Mouse (Mus musculus) ES-Bruce4 (cell line): ENCODE results near the gene Ajm1. TPM values are rescaled to one million over a fixed set of nuclear protein-coding genes. Genes with fewer than 3 reads are reported as not detected.

ENCODE experiments used
- H3K27ac ChIP-seq: 2 replicates; pipeline ENCODE4 v1.5.1; 2012; ENCODE audit warnings: low read length, inconsistent platforms; ENCODE audit not compliant: insufficient read depth
- H3K27me3 ChIP-seq: 2 replicates; pipeline ENCODE4 v1.6.1; 2012; ENCODE audit warnings: mild to moderate bottlenecking, low read length, inconsistent platforms; ENCODE audit not compliant: control insufficient read depth, poor library complexity, insufficient read depth, severe bottlenecking
- H3K36me3 ChIP-seq: 2 replicates; pipeline ENCODE4 v1.6.1; 2012; ENCODE audit warnings: inconsistent platforms, mild to moderate bottlenecking, low read length, moderate library complexity; ENCODE audit not compliant: control insufficient read depth, poor library complexity, insufficient read depth, severe bottlenecking
- H3K4me1 ChIP-seq: one replicate; pipeline ENCODE4 v1.8.1; 2011; ENCODE audit warnings: low read length; ENCODE audit not compliant: control insufficient read depth, insufficient read depth
- H3K4me3 ChIP-seq: 2 replicates; pipeline ENCODE4 v1.5.1; 2011; ENCODE audit warnings: low read depth, mild to moderate bottlenecking, low read length
- H3K9ac ChIP-seq: 2 replicates; pipeline ENCODE4 v1.6.1; 2012; ENCODE audit warnings: low read depth, mild to moderate bottlenecking, inconsistent platforms; ENCODE audit not compliant: poor library complexity, severe bottlenecking
- H3K9me3 ChIP-seq: replicated peaks from 2 replicates; pipeline ENCODE4 v1.6.1; 2012; ENCODE audit warnings: mild to moderate bottlenecking, low read length, inconsistent platforms; ENCODE audit not compliant: control insufficient read depth, poor library complexity, insufficient read depth, severe bottlenecking
- CTCF ChIP-seq: IDR thresholded peaks from one replicate; pipeline ENCODE4 v1.8.1; 2011; ENCODE audit warnings: low read depth, low read length
- EP300 ChIP-seq: IDR thresholded peaks from 2 replicates; pipeline ENCODE4 v1.6.1; 2011; ENCODE audit warnings: low read depth, low read length; ENCODE audit not compliant: insufficient read depth
- POLR2A ChIP-seq: IDR thresholded peaks from one replicate; pipeline ENCODE4 v1.8.1; 2011; ENCODE audit warnings: low read length; ENCODE audit not compliant: insufficient read depth
- polyA plus RNA-seq: library from polyadenylated mRNA; stranded (reverse); fragments of >200 nt; gene quantifications from 2 replicates; pipeline ENCODE4 v1.2.4, GENCODE M21; 2011; ENCODE audit warnings: low read depth; ENCODE audit not compliant: missing spikeins, insufficient read depth, insufficient read length

Ajm1 gene
- polyA plus RNA-seq, result 0.55 and 0.70 TPM in 2 replicates

GRCm38 (mm10) chr2:25581294-25581864, at the start of gene Ajm1:
Gene Ajm1, minus strand, starts transcription at chr2:25581757.
- H3K9ac ChIP-seq, result no peak within 1 kb of the TSS

GRCm38 (mm10) chr2:25628738-25629137, 47.2 kb upstream of the Ajm1 start:
- no peak overlapping the region for H3K4me3 ChIP-seq
- H3K27ac ChIP-seq, result no peak overlapping the region
- H3K4me1 ChIP-seq, result no peaks in the 10 kb centered on the region
- H3K9ac ChIP-seq, result no peak overlapping the region
- TF ChIP-seq CTCF (no peak), POLR2A (no peak), EP300 (no peak)
- no peaks in the 10 kb centered on the region for H3K9me3 ChIP-seq
- H3K36me3 ChIP-seq, result no peaks in the 10 kb centered on the region
- H3K27me3 ChIP-seq, result no peaks in the 10 kb centered on the region

More at GRCm38 (mm10) chr2:25581294-25581864, at the start of gene Ajm1:
- TF ChIP-seq POLR2A, result no peak
- TF ChIP-seq EP300, result no peak
- TF ChIP-seq CTCF, result peak; percentile 82
- no peak within 1 kb of the TSS for H3K27ac ChIP-seq
- no peaks in the 10 kb centered on the region for H3K4me1 ChIP-seq
- no peaks in the 10 kb centered on the region for H3K36me3 ChIP-seq
- H3K4me3 ChIP-seq, result 0 out of 2 replicates have a peak within 1 kb of the TSS, but pooled peaks have one; percentile 22
- peaks cover 5% of the 10 kb centered on the region; the same call in 1 of the 2 replicates for H3K27me3 ChIP-seq
- no peaks in the 10 kb centered on the region for H3K9me3 ChIP-seq

GRCm38 (mm10) chr2:25627811-25628210, 46.3 kb upstream of the Ajm1 start, which contains the start of gene Fcna:
Gene Fcna, minus strand, starts transcription at chr2:25628030.
- H3K36me3 ChIP-seq, result no peaks in the 10 kb centered on the region
- no peaks in the 10 kb centered on the region for H3K4me1 ChIP-seq
- no peak within 1 kb of the TSS for H3K4me3 ChIP-seq
- H3K27ac ChIP-seq, result no peak within 1 kb of the TSS
- no peaks in the 10 kb centered on the region for H3K27me3 ChIP-seq
- H3K9ac ChIP-seq, result no peak within 1 kb of the TSS
- no peaks in the 10 kb centered on the region for H3K9me3 ChIP-seq
- TF ChIP-seq POLR2A (no peak), CTCF (no peak), EP300 (no peak)

- H3K27me3 ChIP-seq, result no peaks in the 10 kb centered on the region
- no peak overlapping the region for H3K27ac ChIP-seq
- H3K9me3 ChIP-seq, result no peaks in the 10 kb centered on the region
- H3K36me3 ChIP-seq, result no peaks in the 10 kb centered on the region
- no peaks in the 10 kb centered on the region for H3K4me1 ChIP-seq
- TF ChIP-seq EP300 (no peak), POLR2A (no peak), CTCF (no peak)
- H3K9ac ChIP-seq, result no peak overlapping the region
- H3K4me3 ChIP-seq, result no peak overlapping the region
These were observed 44.4 kb upstream of the Ajm1 start for GRCm38 (mm10) chr2:25625986-25626385.

- Histone ChIP-seq H3K4me1 (no peaks in the 10 kb centered on the region), H3K4me3 (peak within 1 kb of the TSS; percentile 86), H3K27me3 (0 out of 2 replicates have a peak, but pooled peaks cover 1% of the 10 kb centered on the region), H3K9me3 (no peaks in the 10 kb centered on the region), H3K9ac (peak within 1 kb of the TSS; percentile 42), H3K36me3 (no peaks in the 10 kb centered on the region), H3K27ac (no peak within 1 kb of the TSS)
- TF ChIP-seq EP300, result no peak
- TF ChIP-seq CTCF, result peak; percentile 88
These were observed 40.0 kb upstream of the Ajm1 start, which contains the start of gene Tmem141 for GRCm38 (mm10) chr2:25621229-25622200. Gene Tmem141, minus strand, starts transcription at chr2:25622005.

- no peak overlapping the region for H3K4me3 ChIP-seq
- TF ChIP-seq EP300, result no peak
- TF ChIP-seq POLR2A, result no peak
- TF ChIP-seq CTCF, result no peak
- no peak overlapping the region for H3K27ac ChIP-seq
- no peaks in the 10 kb centered on the region for H3K4me1 ChIP-seq
- no peaks in the 10 kb centered on the region for H3K9me3 ChIP-seq
- H3K36me3 ChIP-seq, result no peaks in the 10 kb centered on the region
- H3K27me3 ChIP-seq, result 0 out of 2 replicates have a peak, but pooled peaks cover 1% of the 10 kb centered on the region
- no peak overlapping the region for H3K9ac ChIP-seq
These were observed 39.3 kb upstream of the Ajm1 start for GRCm38 (mm10) chr2:25620852-25621228.
